Mouse (Mus musculus): ENCODE results near the gene Dlx2. TPM values are rescaled to one million over a fixed set of nuclear protein-coding genes. Genes with fewer than 3 reads are reported as not detected.
A peak's percentile ranks its signal among the peaks of the same experiment; 100 is the strongest.

The Dlx2 gene
- not detected in 2 replicates for polyA plus RNA-seq (2012; rRNA removed)

DNA sequence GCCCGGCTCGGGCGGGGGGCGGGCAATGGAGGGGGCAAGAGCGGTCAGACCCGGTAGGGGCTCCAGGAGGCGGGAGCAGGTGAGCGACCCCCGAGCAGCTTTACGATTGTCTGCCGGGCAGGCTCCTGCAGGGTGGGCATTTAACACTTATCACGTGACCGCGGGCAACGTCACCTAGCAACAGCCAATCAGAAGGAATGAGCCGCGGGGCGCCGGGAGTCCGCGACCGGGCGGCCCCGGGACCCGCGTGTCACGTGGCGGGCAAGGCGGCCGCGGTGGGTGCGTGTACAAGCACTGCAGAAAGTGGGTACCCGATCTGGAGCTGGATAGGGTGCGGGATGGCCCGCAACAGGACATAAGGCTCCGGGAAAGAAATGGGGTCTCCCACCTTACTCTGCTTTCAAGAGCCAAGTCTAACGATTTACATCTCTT lies at the start of gene Dlx2:
Dlx2 (minus strand) TSS at position 115 of the 432 bp plus-strand sequence.
- DNase-seq (ENCODE audit: low spot score) = no peak

DNA sequence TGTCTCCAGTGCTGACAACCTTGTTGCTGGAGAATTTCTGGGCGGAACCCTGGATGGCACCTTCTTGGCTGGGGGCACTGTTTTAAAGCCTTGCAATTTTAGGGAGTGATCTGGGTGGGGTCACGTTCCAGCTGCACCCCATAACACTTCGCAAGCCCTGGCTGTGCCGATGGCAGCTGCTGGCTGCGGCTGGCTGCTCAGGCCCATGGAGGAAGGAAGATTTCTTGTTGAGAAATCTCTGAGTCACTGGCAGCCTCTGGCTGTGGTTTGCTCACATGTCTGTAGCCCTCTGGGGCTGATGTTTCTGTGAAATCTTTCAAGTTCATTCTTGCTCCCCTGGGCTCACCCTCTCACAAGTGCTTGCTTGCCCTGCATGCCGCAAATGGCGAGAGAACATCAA lies 47.9 kb upstream of the Dlx2 start:
- peak; percentile 39 for DNase-seq (ENCODE audit: low spot score)

DNA sequence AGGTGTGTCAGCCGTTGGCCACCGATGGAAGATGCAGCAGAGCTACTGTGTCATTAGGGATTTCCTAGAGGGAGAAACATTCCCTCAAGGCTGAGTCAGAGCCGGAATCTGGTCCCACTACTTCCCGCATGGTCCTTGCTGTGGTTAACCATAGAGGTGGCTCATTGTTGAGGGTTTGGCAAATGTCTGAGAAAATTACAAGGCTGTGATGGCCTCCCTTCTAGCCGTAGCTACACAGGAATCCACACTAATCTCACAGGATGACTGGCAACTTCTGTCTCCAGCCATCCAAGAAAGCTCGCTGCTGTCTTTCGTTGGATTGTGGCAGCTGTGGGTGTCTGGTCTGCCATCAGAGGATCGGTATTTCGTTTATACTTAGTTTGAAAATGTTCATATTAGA lies 42.6 kb upstream of the Dlx2 start:
- no peak for DNase-seq (ENCODE audit: low spot score)

DNA sequence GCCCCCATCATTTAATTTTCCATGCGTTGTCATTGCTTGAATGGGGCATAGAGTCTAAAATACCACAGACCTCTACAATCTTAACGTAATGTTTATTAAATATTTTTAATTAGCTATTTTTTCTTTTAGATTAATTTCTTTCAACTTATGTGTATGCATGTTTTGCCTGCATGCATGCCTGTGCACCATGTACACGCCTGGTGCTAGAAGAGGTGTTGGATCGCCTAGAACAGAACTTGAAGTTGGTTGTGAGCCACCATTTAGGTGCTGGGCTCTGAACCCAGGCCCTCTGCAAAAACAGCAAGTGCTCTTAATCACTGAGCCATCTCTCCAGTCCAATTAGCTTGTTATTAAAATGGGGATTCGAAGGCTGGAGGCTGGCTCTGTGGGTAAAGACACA lies 34.9 kb upstream of the Dlx2 start:
- DNase-seq (ENCODE audit: low spot score) = no peak

DNA sequence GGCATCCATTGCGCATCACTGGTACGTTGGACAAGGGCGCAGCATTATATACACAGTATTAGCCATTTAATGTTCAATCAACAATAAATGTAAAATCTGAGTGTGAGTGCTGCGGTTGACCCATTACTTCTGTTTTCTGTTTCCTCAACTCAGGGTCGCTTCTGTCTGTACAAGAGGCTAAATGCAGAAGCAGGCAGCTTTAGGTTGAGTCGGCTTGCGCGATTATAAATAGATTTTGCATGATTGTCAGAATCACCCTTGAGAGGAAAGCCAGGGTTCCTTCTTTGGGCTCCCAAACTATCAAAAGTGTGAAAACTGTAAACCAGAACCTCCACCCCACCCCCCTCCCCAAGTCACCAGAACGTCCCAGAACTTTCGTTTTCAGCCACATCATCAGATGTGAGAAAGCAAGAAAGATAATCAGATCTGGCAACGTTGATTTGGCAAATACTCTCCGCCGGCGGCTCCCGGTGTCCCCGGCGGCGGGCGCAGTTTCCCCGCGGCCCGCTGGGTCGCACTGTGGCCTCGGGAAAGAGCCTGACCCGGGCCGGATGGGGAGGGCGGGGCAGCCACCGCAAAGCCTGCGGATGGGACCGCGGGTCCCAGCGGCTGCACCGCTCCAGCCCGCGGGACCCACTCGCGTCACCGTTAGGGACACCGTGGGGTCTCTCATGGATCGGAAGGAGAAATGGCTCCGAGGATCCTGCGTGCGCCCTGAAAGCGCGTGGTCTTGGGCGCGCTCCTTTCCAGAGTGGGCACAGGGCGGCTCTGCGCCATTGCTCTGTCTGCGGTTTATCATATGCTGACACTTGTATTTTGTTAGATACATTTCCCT lies 34.3 kb upstream of the Dlx2 start:
- peak; percentile 53 for DNase-seq (ENCODE audit: low spot score)

DNA sequence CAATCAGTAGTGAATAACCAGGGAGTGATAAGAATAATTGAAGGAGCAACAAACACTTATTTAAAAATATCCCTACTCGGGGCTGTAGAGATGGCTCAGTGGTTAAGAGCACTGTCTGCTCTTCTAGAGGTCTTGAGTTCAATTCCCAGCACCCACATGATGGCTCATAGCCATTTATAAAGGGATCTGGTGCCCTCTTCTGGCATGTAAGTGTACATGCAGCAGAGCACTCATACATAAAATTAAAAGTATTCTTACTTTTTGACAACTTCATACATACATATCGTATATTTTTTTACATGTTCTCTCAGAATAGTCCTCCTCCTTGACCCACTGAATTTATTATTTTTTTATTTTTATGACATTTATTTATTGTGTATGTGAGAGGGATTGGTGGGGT lies 30.5 kb upstream of the Dlx2 start:
- no peak for DNase-seq (ENCODE audit: low spot score)

DNA sequence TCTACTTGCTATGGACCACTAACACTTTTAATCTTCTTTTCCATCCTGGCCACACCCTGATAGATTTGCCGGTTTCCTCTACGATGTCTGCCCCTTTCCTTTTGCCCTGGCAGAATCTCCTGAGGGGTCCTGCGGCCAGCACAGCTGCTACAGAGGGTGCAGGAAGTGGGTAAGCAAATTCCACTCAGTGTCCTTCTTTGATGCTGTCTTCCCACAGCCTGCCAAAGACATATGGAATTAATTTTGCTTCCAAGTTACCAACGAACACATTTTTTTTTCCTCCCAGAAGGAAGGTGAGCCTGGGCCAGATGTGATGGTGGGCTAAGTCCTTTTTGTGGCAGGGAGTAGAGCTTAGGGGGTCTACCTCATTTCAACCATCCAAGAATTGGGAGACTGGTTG lies 27.2 kb upstream of the Dlx2 start:
- DNase-seq (ENCODE audit: low spot score) = no peak

DNA sequence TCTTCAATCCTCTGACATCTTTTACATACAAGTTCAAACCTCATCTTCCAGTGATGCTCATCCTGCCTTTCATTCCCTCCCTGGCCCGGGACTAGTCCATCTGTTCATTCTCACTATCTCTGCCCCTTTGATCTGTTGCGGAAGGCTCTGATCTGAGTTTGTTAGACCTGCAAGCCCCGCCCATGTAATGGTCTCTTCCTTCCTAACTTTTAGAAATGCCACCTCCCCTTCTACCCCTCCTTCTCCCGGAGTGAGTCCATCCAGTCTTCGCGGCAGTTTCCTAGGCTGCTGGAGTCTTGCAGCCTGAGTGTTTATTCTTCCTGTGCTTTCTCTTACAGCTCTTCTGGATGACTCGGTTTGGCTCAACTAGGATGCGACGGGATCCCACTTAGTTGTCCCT lies 19.9 kb upstream of the Dlx2 start:
- no peak for DNase-seq (ENCODE audit: low spot score)

DNA sequence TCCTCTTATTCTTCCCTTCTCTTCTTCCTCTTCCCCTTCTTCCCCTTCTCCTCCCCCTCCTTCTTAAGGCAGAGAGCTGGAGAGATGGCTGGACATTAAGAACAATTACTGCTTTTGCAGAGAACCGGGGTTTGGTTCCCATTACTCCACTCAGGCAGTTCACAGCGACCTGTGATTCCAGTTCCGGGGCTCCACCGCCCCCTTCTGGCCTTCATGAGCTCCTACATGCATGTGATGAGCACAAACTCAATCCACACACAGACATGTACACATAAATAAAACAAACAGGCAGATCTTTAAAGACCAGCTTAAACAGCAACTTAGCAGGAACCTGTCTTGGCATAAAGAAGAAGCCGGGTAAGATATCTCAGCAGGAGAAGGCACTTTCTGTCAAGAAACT lies 9.5 kb upstream of the Dlx2 start:
- DNase-seq (ENCODE audit: low spot score) = no peak

DNA sequence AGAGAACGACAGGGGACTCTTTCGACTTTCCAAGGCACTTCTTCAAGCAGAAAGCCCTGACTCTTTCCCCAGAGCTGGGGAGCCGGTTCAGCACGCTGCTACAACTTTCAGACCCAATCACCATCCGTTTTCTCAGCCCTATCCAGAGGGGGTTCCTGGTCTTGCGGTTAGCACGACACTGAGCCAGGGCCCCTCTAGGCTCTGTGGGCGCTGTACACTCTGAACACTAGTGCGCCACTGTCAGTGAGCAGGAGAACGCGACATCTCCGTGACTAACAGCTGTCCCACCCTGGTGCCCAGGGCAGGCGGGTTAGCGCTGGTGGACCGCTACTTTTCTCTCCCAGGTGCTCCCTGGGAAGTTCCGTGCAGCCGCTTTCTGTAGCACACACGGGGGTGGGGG lies 5.2 kb upstream of the Dlx2 start:
- no peak for DNase-seq (ENCODE audit: low spot score)

DNA sequence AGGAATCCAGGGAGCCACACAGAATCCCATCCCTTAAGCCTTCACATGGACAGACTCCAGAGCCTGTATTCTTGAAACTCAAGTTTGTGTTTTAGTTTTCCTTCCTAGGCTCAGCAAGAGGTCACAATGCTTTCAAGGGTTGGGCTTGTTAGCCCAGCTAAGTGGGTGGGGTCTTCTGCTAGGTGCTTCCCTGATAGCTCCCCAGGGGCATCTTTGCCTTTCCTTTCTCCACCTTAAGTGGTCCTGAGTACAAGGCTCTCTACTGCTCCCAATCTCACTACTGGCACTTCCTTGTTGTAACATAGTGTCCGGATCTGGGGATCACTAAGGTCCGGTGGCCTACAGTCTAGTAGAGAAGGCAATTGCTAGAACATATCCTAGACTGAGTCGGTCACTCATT lies 3.8 kb upstream of the Dlx2 start:
- no peak for DNase-seq (ENCODE audit: low spot score)

DNA sequence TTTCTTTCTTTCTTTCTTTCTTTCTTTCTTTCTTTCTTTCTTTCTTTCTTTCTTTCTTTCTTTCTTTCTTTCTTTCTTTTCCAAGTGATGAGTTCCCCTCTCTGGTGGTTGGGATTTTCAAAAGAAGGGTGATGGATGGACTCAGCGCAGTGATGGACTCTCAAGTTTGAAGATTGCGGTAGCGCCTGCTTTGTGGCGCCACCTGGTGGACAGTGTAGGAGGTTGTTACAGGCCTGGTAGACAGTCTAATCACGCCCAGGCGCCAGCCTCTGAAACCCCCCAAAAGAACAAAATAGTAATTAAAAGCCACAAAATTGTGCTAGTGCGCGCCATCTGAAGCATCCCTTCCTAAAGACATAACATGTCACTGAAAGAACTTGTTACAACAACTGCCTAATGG lies 1.3 kb upstream of the Dlx2 start:
- no peak for DNase-seq (ENCODE audit: low spot score)

DNA sequence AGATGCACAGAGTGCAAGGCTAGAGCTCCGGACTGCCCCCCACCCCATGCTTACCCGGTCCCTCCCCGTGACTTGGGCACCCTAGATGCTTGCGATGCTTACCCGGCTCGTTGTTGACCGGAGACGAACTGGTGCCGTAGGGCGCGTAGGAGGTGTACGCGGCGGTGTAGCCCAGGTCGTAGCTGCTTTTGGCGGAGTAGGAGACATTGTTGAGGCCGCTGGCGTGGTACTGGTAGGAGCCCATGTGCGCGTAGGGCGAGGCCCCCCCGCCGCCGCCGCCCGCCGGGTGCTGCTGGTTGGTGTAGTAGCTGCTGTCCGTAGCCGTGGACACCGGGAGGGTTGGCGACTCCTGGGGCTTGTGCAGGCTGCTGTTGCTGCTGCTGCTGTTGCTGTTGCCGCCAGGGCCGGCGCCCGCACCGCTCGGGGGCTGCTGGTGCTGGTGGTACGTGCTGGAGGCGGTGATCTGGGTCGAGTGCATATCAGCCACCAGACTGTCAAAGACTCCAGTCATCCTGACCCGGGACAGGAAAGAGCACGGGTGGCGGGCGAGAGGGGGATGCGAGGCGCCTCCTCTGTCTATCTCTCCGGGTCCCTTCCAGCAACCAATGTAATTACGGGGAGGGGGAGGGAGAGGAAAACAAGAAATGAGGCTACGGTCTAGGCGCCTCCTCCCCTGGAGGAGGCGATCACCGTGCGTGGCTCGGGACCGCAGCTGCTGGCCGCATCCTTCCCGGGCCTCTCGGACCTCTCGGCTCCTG lies 493 bp downstream of the Dlx2 start:
- DNase-seq (ENCODE audit: low spot score) = no peak

DNA sequence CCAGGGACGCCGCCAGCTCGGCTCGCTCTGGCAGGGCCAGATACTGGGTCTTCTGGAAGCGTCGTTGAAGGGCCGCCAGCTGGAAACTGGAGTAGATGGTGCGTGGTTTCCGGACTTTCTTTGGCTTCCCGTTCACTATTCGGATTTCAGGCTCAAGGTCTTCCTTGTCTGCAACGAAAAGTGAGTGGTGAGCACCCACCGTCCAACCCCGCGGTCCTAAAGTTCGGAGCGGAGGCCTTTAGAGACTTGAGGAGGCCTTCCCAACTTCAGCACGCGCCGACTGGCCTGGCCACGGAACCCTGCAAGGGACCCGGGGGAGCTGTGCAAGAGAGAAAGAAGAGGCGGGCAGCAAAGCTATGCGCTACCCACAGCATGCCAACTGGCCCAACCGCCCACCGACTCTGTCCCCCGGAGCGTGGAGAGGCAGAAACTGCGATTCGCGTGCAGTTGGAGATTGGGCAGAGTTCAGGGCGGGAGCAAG lies 1.1 kb downstream of the Dlx2 start:
- DNase-seq (ENCODE audit: low spot score) = no peak

DNA sequence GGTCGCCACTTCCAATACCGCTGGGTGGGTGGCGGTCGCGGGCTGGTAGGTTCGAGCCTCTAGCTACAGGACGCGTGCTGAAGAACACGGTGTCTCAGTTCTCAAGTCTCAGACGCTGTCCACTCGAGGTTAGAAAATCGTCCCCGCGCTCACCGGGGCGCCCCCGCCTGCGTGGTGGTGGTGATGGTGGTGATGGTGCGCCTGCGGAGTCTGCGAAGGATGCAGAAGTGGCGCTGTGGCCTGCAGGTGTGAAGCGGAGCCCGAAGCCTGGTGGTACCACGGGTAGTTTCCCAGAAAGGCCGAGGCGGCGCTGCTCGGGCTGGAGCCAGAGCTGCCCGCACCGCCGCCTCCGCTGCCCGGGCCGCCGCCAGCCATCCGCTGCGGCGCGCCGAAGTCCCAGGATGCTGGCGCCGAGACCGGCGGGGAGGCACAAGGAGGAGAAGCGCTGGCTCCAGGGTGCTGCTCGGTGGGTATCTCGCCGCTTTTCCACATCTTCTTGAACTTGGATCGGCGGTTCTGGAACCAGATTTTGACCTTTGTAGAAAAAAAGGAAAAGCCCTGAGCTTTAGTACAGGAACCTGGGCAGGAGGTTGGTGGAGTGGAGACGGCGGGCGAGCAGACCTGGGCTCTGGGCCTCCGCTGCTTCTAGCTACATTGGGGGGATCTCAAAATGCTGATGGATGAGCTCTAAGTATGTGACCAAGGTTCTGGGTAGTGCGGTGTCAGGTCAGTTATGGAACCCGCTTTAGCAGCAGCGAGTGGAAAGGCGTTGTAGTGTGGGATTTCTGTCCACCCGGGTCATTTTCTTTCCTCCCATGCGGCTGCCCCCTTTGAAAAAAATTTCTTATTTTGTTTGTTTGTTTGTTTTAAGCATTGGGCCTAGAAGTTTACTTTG lies 1.9 kb downstream of the Dlx2 start:
- DNase-seq (ENCODE audit: low spot score) = no peak

DNA sequence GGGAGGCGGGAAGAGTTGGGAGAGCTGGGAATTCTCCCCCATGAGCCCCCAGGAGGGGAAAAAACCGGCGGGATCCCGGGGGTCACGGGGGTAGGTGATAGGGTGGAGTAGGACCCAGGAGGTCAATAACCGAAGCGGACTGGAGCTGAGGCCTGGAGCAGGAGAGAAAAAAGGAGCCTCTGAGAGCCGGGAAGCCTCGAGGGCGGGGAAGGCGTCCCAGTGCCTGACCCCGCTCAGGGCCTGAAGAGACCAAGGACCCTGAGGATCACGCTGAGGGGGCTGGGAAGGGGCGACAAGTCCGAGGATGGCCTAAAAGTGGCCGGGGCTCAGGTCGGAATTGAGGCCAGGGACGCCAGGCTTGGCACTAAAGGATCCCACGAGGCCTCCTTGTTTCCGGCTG lies 2.6 kb downstream of the Dlx2 start:
- DNase-seq (ENCODE audit: low spot score) = no peak

DNA sequence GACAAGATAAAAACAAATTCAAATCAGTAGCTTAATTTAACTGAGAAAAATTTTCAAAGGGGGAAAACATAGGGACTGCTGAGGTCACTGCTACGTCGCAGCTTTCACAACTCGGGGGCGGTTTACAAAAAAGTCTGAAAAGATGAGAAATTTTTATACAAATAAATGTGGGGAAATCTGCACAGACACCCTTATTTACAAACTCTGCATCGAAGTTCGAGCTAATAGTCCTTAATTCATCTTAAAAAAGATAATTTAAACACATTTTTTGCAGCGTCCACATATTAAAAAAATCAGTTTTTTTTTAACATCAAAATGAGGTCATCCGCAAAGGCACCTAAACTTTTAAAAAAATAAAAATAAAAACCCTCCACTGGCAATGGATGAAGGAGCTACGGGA lies 3.0 kb downstream of the Dlx2 start:
- no peak for DNase-seq (ENCODE audit: low spot score)

DNA sequence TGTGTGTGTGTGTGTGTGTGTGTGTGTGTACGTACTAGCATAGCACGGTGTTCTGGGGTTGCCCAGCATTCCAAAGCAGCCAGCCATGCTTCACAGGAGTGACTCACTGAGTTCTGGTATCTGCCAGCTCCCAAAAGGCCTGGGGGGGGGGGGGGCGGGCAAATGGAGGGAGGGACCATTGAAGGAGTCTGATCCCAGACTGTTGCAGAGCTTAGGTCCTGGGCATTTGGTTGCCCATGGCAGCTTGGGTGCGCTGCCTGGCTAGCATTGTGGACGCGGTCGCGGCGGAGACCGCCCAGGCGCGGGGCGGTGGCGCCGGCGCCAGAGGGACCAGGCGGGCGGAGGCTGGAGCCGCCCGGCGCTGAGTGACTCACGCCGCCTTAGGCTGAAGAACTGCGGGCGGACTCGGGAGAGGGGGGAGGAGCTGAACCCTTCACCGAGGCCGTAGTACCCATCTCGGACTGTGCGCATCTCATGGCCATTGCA lies 3.7 kb downstream of the Dlx2 start:
- peak; percentile 48 for DNase-seq (ENCODE audit: low spot score)

DNA sequence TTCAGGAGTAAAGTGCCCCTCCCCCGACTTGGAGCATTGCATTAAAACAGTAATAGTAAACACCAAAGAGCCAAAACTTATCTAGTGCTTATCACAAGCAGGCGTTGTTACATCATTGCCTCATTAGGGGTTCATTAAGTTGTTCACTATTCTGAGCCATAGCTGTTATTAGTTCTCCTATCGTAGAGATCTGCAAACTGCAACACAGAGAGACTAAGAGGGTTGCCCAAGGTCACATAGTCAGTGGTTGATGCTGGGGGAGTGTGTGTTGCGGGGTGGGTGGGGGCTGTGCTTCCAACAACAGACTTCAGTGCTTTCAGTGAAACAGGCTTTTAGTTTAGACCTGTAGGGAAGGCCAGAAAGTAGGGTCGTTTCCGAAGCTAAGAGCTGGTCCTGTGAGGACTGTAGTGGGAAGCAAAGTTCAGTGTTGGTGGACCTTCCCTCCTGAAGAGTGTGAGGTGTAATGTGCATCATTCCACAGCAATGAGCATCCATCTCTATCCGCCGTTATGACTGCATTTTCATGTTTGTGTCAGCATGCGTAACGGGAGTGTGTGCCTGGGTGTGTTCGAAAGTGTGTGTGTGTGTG lies 4.2 kb downstream of the Dlx2 start:
- DNase-seq (ENCODE audit: low spot score) = no peak

DNA sequence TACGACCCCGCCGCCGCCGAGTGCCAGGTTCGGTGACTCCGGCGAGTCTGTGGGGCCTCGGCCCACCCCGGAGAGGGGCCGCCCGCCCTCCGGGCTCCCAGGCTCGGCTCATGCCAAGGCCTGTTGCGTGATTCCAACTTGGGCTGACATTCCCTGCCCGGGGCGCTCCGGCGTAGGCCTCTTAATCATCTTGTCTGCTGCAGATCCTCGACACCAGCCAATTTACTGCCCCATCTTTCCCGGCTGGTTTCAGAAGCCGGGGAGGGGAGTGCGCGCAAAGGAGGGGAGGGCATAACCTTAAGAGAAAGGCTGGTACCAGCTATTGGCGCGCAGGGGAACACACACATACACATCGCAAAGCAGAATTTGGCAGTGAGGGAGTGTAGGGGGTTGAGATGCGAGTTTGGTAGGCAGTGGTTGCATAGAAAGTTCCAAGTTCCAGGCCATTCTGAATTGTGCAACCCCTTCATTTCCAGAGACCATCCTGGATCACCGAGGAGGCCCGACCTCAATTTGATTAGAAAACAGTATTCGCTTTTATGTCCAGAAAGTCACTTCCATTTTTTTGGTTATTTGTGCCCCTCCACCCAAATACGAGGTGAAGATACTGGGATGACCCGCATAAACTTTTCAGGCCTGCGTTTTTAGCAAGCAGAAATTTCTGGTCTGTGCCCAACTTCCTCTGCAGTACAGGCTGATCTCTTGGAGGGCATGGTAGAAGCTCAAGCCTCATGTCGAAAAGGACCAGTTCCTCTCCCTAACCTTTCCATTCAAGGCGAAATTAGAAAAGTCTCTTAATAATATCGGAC lies 4.9 kb downstream of the Dlx2 start:
- DNase-seq (ENCODE audit: low spot score) = no peak

Data from urinary bladder, adult 2 months (tissue).